Mouse (Mus musculus): ENCODE measurements at regions not wholly inside any gene's neighbourhood (a gene's known extent, or its start where the extent isn't known, plus 50 kb on each side); places are given as distances from the start of the nearest gene placed in this dataset.

GRCm38 (mm10) chr7:74224378-74224777 lies 210.9 kb upstream of the St8sia2 start:
- no peaks in the 10 kb centered on the region for H3K4me1 ChIP-seq (ENCODE audit: control insufficient read depth, insufficient read depth, low read length)
- H3K79me2 ChIP-seq (replicated peaks; ENCODE audit: control insufficient read depth, insufficient read depth, low read length): no peaks in the 10 kb centered on the region
- no peak overlapping the region for H3K27ac ChIP-seq
- H3K4me3 ChIP-seq: no peak overlapping the region
- H3K9ac ChIP-seq (ENCODE audit: low read depth, low read length): no peak overlapping the region
- DNase-seq: no peak
- no peak for TF ChIP-seq POLR2A (IDR thresholded peaks at IDR 0.05; ENCODE audit: insufficient read depth, low read depth, low read length)
- TF ChIP-seq CTCF (IDR thresholded peaks at IDR 0.05): no peak
- no peak for TF ChIP-seq EP300 (IDR thresholded peaks at IDR 0.05; ENCODE audit: insufficient read depth, low read depth, low read length)
- 75% methylated on average over 3 of the region's 3 CpGs for WGBS
- no peaks in the 10 kb centered on the region for H3K27me3 ChIP-seq (ENCODE audit: control insufficient read depth, insufficient read depth, low read length)
- no peaks in the 10 kb centered on the region for H3K36me3 ChIP-seq (ENCODE audit: control insufficient read depth, insufficient read depth, low read length)
- intact Hi-C loops (cut with DNase I): no loop called here

GRCm38 (mm10) chr7:74200661-74201060 lies 187.2 kb upstream of the St8sia2 start:
- Histone ChIP-seq H3K27me3 (ENCODE audit: control insufficient read depth, insufficient read depth, low read length) (no peaks in the 10 kb centered on the region), H3K79me2 (replicated peaks; ENCODE audit: control insufficient read depth, insufficient read depth, low read length) (no peaks in the 10 kb centered on the region), H3K4me1 (ENCODE audit: control insufficient read depth, insufficient read depth, low read length) (no peaks in the 10 kb centered on the region), H3K36me3 (ENCODE audit: control insufficient read depth, insufficient read depth, low read length) (no peaks in the 10 kb centered on the region), H3K9ac (ENCODE audit: low read depth, low read length) (no peak overlapping the region), H3K27ac (no peak overlapping the region), H3K4me3 (no peak overlapping the region)
- DNase-seq: no peak
- WGBS: 33% methylated on average over 4 of the region's 4 CpGs
- intact Hi-C loops (cut with DNase I): no loop called here
- peak; percentile 22; the same call in 1 of the 2 replicates for TF ChIP-seq CTCF (IDR thresholded peaks at IDR 0.05)
- TF ChIP-seq POLR2A (IDR thresholded peaks at IDR 0.05; ENCODE audit: insufficient read depth, low read depth, low read length): no peak

- no peak overlapping the region for H3K9ac ChIP-seq (ENCODE audit: low read depth, low read length)
- intact Hi-C loops (cut with DNase I): no loop called here
- no peaks in the 10 kb centered on the region for H3K27me3 ChIP-seq (ENCODE audit: control insufficient read depth, insufficient read depth, low read length)
- no peaks in the 10 kb centered on the region for H3K4me1 ChIP-seq (ENCODE audit: control insufficient read depth, insufficient read depth, low read length)
- no peak for DNase-seq
- no peaks in the 10 kb centered on the region for H3K79me2 ChIP-seq (replicated peaks; ENCODE audit: control insufficient read depth, insufficient read depth, low read length)
- H3K4me3 ChIP-seq: no peak overlapping the region
- WGBS: 88% methylated on average over 6 of the region's 6 CpGs
- no peaks in the 10 kb centered on the region for H3K36me3 ChIP-seq (ENCODE audit: control insufficient read depth, insufficient read depth, low read length)
- TF ChIP-seq POLR2A (IDR thresholded peaks at IDR 0.05; ENCODE audit: insufficient read depth, low read depth, low read length) (no peak), EP300 (IDR thresholded peaks at IDR 0.05; ENCODE audit: insufficient read depth, low read depth, low read length) (no peak), CTCF (IDR thresholded peaks at IDR 0.05) (no peak)
- H3K27ac ChIP-seq: no peak overlapping the region
Observed at GRCm38 (mm10) chr7:74198796-74199195, 185.3 kb upstream of the St8sia2 start.

GRCm38 (mm10) chr7:74184661-74185060 lies 171.2 kb upstream of the St8sia2 start:
- H3K27me3 ChIP-seq (ENCODE audit: control insufficient read depth, insufficient read depth, low read length): no peaks in the 10 kb centered on the region
- no peaks in the 10 kb centered on the region for H3K4me1 ChIP-seq (ENCODE audit: control insufficient read depth, insufficient read depth, low read length)
- H3K9ac ChIP-seq (ENCODE audit: low read depth, low read length): no peak overlapping the region
- no peak for DNase-seq
- intact Hi-C loops (cut with DNase I): no loop called here
- no peak overlapping the region for H3K27ac ChIP-seq
- no peaks in the 10 kb centered on the region for H3K36me3 ChIP-seq (ENCODE audit: control insufficient read depth, insufficient read depth, low read length)
- TF ChIP-seq EP300 (IDR thresholded peaks at IDR 0.05; ENCODE audit: insufficient read depth, low read depth, low read length) (no peak), POLR2A (IDR thresholded peaks at IDR 0.05; ENCODE audit: insufficient read depth, low read depth, low read length) (no peak), CTCF (IDR thresholded peaks at IDR 0.05) (no peak)
- no peak overlapping the region for H3K4me3 ChIP-seq
- no peaks in the 10 kb centered on the region for H3K79me2 ChIP-seq (replicated peaks; ENCODE audit: control insufficient read depth, insufficient read depth, low read length)

GRCm38 (mm10) chr7:74174206-74174605 lies 160.7 kb upstream of the St8sia2 start:
- intact Hi-C loops (cut with DNase I): no loop called here

GRCm38 (mm10) chr7:74173230-74173612 lies 159.7 kb upstream of the St8sia2 start:
- TF ChIP-seq EP300 (IDR thresholded peaks at IDR 0.05; ENCODE audit: insufficient read depth, low read depth, low read length) (no peak), POLR2A (IDR thresholded peaks at IDR 0.05; ENCODE audit: insufficient read depth, low read depth, low read length) (no peak), CTCF (IDR thresholded peaks at IDR 0.05) (no peak)
- Histone ChIP-seq H3K36me3 (ENCODE audit: control insufficient read depth, insufficient read depth, low read length) (no peaks in the 10 kb centered on the region), H3K27ac (no peak overlapping the region), H3K9ac (ENCODE audit: low read depth, low read length) (no peak overlapping the region), H3K27me3 (ENCODE audit: control insufficient read depth, insufficient read depth, low read length) (no peaks in the 10 kb centered on the region), H3K4me3 (no peak overlapping the region), H3K79me2 (replicated peaks; ENCODE audit: control insufficient read depth, insufficient read depth, low read length) (no peaks in the 10 kb centered on the region), H3K4me1 (ENCODE audit: control insufficient read depth, insufficient read depth, low read length) (no peaks in the 10 kb centered on the region)
- intact Hi-C loops (cut with DNase I): no loop called here
- 40% methylated on average over 2 of the region's 2 CpGs for WGBS
- DNase-seq: no peak

More at GRCm38 (mm10) chr7:74174206-74174605, 160.7 kb upstream of the St8sia2 start:
- H3K27ac ChIP-seq: no peak overlapping the region
- H3K4me3 ChIP-seq: no peak overlapping the region
- H3K79me2 ChIP-seq (replicated peaks; ENCODE audit: control insufficient read depth, insufficient read depth, low read length): no peaks in the 10 kb centered on the region
- TF ChIP-seq CTCF (IDR thresholded peaks at IDR 0.05): no peak
- TF ChIP-seq POLR2A (IDR thresholded peaks at IDR 0.05; ENCODE audit: insufficient read depth, low read depth, low read length): no peak
- no peak for TF ChIP-seq EP300 (IDR thresholded peaks at IDR 0.05; ENCODE audit: insufficient read depth, low read depth, low read length)
- H3K27me3 ChIP-seq (ENCODE audit: control insufficient read depth, insufficient read depth, low read length): no peaks in the 10 kb centered on the region
- H3K4me1 ChIP-seq (ENCODE audit: control insufficient read depth, insufficient read depth, low read length): no peaks in the 10 kb centered on the region
- no peak for DNase-seq
- no peak overlapping the region for H3K9ac ChIP-seq (ENCODE audit: low read depth, low read length)
- H3K36me3 ChIP-seq (ENCODE audit: control insufficient read depth, insufficient read depth, low read length): no peaks in the 10 kb centered on the region
- 80% methylated on average over 5 of the region's 5 CpGs for WGBS

Data from heart, adult 2 months (tissue).